Mouse (Mus musculus) cerebellum, postnatal 14 days (tissue): ENCODE data around the gene Hist1h1e.
A peak's percentile ranks its signal among the peaks of the same experiment; 100 is the strongest.
"Not testable (repeated sequence)": the region's sequence is repeated elsewhere in the genome, so short reads cannot be mapped to it uniquely, and the experiment has no call there.

Experiments used
- DNase-seq, 2 experiments: peaks; one replicate each; pipeline ENCODE4 v3.0.0; 2021; ENCODE audit warnings: mixed read lengths in 2 of 2

Hist1h1e gene

DNA sequence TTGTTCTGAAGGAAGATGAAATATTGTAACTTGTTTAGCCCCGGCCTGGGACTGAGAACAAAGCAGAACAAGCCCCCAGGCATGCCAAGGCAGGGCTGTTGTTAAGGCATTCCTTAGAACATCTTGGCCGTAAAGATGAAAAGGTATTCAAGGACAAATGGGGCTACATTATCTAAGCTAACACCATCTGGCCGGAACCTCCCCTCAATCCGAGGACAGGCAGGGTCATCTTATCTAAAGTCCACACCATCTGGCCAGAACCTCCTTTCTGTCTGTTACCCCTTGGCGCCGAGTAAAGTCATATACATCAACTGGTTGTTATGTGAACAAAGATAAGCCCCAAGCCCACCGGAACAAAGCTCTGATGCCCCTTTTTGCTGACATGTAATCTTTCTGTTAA lies 30.5 kb downstream of the Hist1h1e start:
- DNase-seq = not testable (repeated sequence)

DNA sequence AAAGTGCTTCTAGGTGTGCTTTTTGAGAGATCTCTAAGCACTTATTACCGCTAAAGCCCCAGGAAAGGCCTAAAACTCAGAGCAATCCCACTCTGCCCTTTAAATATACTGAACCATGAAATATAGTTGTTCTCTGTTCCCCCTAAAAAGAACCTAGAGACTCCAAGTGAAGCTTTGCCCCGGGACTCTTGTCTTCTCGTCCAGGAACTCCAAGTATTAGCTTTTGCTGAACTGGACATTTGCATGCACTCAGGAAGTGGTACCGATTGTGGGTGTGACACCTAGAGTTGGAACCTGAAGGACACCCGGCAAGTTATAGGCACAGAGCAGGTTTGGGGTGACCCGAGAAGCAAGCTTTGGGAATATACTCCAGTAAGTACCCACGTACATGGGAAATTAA lies 31.2 kb downstream of the Hist1h1e start:
- no peak for DNase-seq

DNA sequence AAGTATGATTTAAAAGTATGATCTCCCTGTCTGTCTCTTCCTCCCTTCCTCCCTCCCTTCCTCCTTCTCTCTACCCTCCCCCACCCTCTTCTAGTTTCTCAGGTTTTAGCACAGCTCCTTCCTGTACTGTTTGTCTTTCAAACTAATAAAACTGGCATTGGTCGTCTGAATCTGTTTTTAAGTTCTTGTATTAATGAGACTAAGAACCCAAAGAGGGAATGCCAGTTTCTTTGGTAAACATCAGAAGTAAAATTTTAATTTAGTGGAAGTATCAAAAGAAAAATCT lies 35.5 kb downstream of the Hist1h1e start:
- no peak for DNase-seq

DNA sequence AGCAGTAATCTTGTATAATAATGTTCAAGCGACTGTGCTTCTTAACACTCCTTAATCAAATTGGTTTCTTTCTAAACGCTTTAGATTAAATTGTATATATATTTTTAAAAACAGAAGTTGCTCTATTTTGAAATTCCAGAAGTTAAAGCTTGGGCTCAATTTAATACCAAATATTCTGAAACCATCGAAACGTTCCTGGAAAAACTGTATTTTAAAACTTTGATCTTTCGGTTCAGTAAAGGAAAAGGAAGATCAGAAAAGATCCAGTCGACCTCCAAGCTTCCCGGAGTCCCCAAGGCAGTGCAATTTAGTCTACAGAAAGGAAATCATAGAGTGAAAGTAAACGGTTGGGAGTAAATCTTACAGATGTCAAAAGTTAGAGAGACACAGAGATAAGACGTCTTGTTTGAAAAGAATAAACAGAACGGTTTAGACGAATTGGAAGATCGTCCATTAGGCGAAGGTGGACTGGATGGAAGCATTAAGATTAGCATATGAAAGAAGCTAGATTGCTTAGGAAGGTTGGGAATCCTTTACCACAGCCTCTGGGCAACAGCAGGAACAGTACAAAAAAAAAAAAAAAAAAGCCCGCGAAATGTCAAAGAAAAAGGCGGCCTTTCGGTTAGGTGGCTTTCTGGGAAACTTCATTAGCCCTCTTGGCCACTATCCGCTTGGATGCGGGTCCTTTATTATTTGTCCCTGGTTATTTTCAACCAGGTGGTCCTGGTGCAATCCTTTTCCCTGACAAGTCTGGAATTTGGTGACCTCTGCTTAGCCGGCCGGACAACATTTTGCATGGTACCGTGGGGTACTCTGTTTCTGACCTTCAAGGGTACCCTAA lies 36.0 kb downstream of the Hist1h1e start:
- no peak for DNase-seq

DNA sequence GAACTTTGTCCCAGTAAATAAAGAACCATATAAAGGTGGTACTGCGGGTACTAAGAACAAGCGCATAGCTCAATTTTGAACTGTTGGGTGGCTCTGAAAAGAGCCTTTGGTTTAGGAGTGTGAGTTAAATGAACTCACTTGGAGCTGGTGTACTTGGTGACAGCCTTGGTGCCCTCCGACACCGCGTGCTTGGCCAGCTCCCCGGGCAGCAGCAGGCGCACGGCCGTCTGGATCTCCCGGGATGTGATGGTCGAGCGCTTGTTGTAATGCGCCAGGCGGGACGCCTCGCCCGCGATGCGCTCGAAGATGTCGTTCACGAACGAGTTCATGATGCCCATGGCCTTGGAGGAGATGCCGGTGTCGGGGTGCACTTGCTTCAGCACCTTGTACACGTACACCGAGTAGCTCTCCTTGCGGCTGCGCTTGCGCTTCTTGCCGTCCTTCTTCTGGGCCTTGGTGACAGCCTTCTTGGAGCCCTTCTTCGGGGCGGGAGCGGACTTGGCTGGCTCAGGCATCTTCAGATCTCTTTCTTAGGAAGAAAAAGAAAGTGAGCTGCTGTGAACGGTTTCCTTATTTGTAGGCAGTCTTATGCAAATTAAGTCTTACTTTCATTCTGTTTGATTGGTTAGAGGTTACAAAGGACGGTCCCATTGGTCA lies 36.8 kb downstream of the Hist1h1e start:
- peak; percentile 47 to 65 for DNase-seq

DNA sequence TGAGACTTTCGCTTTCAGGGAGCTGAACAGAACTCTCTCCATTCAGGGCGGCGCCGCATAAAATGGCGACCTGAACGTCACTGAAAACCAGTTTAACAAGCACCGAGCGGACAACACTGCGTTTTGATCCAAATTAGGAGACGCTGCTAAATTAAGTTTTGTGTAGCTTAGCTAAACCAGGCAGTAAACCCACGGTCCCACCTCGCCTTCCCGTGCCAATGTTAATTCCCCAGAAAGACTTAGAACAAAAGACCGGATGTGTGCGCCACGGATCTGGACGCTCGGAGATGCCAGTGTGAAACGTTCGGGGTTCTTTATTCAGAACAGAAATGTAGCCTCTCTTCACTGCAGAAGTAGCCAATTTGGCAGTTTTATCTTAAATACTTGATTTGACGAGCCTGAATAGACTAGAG lies 37.3 kb downstream of the Hist1h1e start:
- DNase-seq = peak; percentile 48 to 61

DNA sequence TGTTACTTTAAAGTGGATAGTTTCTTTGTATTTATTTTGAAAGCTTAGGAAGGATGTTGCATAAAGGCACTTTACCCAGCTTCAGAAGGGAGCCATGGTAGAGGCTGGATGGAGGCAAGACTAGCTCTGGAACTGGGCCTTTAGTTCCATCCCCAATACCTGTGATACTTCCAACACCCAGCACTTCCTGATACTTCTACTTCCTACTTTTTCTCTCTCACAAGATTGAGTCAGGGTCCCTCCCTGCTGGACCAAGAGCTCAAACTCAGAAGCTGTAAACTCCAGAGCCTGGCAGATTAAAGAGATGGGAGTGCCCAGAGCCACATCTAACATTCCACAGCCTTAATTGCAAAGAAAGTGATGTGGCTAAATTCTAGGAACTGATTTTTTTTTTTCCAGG lies 38.0 kb downstream of the Hist1h1e start:
- no peak for DNase-seq

DNA sequence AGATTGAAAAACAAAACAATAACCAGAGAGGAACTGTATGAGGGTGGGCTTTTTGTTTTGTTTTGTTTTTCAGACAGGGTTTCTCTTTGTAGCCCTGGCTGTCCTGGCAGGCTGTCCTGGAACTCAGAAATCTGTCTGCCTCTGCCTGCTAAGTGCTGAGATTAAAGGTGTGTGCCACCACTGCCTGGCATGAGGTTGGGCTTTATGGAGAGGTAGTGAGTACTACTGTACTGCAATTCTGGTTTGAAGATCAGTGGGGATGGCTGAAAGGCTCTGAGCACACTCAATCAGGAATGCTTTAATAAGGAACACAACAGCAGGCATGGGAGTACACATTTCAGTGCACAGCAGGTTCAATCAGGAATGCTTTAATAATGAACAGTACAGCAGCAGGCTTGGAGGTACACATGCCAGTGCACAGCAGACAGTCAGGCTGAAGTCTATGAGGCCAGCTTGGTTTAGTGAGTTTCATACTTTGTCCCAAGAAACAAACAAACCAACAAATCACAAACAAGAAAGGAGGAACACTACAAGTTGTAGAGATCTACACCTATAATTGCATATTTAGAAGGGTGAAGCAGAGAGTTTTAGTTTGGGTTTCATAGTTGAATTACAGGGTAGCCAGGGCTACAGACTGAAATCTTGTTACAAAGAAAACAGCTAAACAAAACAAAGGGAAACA lies 38.8 kb downstream of the Hist1h1e start:
- DNase-seq = no peak

DNA sequence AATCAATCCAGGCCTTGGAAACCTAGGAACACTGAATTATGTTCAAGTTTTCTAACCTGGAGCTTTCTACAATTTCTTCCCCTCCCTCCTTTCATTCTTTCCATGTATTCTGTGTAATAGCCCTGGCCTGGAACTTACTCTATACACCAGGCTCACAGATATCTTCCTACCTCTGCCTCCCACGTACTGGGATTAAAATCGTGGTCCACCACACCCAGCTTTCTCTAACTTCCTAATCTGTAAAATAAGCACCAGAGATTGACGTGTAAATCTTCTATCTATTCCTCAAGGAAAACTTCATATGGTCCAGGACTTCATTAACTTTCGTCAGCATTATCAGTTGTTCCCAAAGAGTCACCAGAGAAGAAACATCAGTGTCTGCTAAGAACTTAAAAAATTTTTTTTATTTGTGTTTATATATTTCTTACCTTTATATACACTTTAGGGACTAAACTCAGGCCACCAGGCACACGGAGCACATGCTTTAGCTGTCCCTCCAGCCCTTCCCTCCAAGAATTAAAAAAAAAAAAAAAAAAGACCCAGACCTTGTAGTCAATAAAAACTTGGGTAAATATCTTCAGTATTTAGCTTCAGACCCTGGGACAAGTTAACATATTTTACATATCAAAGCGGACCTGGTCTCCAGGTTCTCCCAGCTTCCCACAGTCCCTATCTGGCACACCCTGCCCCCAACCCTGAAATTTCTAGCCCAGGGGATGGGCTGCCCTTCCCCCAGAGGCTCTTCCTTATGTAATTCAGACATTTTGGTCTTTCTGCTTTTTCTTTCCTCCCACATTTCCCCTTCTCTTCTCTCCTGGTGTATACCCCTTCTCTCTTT lies 39.9 kb downstream of the Hist1h1e start:
- DNase-seq = no peak

DNA sequence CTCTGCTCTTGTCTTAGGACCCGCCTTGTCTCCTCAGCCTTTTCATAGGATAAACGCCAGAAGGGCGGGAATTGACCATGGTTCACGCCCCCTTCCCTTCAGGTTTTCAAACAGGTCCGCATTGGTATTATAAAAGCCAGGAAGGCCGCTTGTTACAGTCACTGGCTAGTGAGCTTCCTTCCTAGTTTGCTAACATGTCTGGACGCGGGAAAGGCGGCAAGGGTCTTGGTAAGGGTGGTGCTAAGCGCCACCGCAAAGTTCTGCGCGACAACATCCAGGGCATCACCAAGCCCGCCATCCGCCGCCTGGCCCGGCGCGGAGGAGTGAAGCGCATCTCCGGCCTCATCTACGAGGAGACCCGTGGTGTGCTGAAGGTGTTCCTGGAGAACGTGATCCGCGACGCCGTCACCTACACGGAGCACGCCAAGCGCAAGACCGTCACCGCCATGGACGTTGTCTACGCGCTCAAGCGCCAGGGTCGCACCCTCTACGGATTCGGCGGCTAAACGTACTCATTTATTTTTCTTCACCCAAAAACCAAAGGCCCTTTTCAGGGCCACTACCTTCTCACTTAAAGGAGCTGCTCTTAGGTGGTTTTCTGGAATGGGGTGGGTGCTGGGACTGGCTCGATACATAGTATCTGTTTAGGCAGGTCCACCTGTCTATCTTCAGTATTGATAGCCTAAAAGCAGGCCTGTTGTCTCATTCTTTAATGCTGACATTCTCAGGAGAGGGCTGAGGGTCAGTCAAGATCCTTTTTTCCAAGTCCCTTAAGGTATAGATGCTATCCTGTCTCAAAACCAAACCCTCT lies 40.7 kb downstream of the Hist1h1e start, which contains the start of gene Hist1h4d:
Gene Hist1h4d (plus strand): TSS at position 191 of the 811 bp plus-strand sequence.
- peak; percentile 96 to 99 for DNase-seq

DNA sequence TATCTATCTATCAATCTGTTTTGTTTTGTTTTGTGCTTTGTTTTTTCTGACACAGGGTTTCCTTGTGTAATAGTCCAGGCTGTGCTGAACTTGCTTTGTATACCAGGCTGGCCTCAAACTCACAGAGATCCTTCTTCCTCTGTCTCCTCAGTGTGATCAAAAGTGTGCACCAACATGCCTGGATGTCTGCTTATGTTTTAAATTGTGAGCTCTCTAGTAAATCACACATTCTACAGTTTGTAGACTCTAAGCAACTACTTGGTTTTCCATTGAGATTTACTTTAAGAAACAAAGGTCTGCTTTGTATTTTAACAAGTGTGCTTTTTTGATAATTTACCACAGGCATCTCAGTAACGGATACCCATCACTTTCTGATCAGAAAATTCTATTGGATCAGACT lies 44.5 kb downstream of the Hist1h1e start:
- no peak for DNase-seq

DNA sequence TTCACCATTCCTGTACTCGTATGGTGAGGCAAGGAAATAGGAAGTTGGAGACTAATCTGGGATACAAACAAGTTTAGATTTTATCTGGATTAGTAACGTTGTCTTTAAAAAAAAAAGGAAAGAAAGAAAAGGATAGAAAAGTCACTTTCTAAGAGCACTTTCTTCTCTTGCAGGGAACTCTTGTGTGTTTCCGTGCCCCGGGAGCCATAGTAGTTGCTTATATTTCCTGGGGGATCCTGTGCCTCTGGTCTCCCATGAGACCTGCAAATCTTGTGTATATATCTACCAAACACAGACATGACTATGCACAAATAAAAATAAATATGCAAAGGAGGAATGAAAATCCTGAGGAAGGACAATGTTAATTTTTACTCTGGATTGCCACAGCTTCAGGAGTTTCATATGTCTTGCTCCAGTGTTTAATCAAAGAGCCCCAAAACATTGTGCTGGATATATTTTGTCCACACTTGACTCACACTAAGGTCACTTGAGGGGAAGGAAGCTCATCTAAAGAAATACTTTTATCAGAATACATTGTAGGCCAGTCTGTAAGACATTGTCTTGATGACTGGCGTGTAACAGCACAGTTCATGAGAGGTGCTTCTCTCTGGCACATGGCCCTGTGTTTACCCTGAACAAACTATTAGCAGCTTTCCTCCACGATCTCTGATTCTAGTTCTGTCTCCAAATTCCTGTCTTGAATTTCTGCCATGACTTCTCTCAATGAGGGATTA lies 45.3 kb downstream of the Hist1h1e start:
- DNase-seq = no peak

DNA sequence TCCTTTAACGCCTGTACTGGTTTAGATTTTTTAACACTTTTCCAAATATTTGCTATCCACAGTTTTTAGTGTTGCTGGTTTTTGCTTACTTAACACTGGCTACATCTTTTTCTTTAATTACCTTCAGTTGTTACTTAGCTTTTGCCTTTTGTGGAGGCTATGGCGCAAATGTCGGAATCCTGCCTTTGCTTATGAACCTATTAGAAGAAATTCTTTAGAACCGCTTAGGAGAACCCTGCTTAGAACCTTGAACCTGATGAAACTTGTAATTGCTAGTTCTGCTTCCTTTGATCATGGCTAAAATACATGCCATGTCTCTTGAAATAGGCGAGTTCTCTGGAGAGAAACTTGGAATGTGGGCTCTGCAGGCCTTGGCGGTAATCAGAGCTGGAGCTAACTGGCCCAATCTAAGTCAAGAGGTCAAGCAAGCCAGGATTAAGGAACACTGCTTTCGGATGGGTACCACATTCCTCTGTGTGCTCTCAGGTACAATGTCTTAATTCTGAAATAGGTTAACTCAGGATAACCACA lies 45.9 kb downstream of the Hist1h1e start:
- no peak for DNase-seq

DNA sequence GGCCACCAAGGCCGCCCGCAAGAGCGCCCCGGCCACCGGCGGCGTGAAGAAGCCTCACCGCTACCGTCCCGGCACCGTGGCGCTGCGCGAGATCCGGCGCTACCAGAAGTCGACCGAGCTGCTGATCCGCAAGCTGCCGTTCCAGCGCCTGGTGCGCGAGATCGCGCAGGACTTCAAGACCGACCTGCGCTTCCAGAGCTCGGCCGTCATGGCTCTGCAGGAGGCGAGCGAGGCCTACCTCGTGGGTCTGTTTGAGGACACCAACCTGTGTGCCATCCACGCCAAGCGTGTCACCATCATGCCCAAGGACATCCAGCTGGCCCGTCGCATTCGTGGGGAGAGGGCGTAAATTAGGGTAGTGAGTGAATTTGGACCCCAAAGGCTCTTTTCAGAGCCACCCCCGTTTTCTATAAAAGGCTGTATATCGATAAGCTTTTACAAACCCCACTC lies 46.5 kb downstream of the Hist1h1e start:
- DNase-seq = not testable (repeated sequence)

DNA sequence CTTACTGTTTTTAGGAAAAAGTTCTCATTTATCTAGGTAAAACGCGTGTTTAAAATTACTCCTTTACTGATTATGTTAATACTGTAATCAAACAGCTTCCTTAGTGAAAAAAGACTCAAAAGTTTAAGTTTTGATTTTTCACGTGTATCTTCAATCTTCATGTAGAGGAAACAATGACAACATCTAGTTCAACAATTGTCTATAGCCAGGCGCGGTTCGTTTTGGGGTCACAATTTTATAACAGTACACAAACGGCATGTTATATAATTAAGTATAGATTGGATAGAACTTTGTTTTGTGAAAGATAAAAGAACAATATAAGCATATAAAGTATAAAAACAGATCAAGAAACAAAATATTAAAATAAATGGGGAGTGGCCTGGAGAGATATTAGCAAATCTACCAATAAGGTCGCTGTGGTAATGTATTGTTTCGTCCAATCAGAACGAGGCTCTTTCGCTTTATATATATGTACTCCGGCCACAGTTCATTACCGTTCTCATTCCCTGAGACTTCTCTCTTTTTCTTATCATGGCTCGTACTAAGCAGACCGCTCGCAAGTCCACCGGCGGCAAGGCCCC lies 47.0 kb downstream of the Hist1h1e start, which contains the start of gene Hist1h3d:
Gene Hist1h3d (plus strand): TSS at position 493 of the 581 bp plus-strand sequence.
- DNase-seq = peak in 1 of 2 experiments; percentile 58

DNA sequence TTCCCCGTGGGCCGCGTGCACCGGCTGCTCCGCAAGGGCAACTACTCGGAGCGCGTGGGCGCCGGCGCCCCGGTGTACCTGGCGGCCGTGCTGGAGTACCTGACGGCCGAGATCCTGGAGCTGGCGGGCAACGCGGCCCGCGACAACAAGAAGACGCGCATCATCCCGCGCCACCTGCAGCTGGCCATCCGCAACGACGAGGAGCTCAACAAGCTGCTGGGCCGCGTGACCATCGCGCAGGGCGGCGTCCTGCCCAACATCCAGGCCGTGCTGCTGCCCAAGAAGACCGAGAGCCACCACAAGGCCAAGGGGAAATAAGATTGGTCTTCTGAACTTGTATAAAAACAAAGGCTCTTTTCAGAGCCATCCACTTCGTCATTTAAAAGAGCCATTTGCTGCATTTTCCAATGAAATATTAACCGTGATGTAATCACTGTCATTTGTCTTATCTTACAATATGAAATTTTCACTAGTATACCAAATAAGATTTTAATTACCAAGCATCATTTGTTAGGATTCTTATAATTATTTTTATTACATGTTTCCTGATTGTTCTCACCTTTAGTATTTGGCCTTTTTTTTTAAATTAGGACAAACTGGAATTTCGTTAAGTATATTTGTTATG lies 47.7 kb downstream of the Hist1h1e start:
- DNase-seq = not testable (repeated sequence)

DNA sequence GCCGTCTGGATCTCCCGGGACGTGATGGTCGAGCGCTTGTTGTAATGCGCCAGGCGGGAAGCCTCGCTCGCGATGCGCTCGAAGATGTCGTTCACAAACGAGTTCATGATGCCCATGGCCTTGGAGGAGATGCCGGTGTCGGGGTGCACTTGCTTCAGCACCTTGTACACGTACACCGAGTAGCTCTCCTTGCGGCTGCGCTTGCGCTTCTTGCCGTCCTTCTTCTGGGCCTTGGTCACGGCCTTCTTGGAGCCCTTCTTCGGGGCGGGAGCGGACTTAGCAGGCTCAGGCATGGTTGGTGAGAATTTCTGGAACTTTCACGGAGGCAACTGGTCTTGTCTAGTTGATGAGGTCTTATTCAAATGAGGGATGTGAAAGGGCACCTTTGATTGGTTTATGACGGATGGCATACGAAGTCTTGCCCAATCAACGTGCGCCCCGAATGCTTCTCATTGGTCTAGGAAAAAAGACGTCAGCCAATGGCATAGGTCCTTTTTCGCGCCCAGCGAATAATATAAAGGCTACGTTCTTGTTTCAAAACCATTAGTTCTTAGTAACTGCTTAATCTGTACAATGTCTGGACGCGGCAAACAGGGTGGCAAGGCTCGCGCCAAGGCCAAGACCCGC lies 48.3 kb downstream of the Hist1h1e start, which contains the start of the genes Hist1h2bf and Hist1h2ad:
Gene Hist1h2bf (minus strand): TSS at position 299 of the 627 bp plus-strand sequence.
Gene Hist1h2ad (plus strand): TSS at position 484 of the 627 bp plus-strand sequence.
- peak; percentile 87 to 89 for DNase-seq

DNA sequence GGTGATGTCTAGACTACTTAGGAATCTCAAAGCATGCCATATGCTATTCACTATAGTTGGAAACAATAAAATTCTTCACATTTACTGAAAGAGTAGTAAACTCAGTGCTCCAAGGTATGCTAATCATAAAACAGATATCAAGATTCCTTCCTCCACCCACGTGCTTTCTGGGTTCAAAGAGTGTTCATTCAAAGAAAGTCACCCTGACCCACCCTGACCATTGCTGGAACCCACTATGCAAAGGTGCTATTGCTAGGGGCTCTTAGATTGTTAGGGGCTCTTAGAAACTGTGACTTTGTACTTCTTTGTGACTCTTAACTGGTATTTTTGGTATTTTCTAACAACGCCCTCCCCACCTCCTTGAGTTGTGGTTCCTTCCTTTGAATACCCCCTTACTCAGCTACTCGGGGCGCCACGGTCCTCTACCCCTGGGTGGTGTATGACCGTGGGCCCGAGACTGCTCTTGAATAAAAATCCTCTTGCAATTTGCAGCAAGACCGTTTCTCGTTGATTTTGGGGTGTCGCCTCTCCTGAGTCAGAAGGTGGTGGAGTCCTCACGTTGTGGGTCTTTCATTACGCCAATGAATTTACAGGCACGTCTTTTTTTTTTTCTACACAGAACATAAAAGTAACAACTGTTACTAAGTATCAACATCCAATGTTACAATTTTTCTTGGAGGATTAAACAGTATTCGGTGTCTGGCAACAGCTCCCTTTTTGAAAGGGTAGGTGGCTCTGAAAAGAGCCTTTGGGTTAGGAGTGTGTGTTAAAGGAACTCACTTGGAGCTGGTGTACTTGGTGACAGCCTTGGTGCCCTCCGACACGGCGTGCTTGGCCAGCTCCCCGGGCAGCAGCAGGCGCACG lies 49.1 kb downstream of the Hist1h1e start:
- not testable (repeated sequence) for DNase-seq
